Mouse (Mus musculus) myocyte (in vitro differentiated cells): ENCODE measurements around the gene Pfpl. TPM values are rescaled to one million over a fixed set of nuclear protein-coding genes. Genes with fewer than 3 reads are reported as not detected.

ENCODE experiments used
- H3K27me3 ChIP-seq: one replicate; pipeline ENCODE4 v1.6.1; 2011; ENCODE audit not compliant: control insufficient read depth, insufficient read depth, insufficient read length
- H3K36me3 ChIP-seq: one replicate; pipeline ENCODE4 v1.6.1; 2011; ENCODE audit not compliant: control insufficient read depth, insufficient read depth
- H3K4me2 ChIP-seq: one replicate; pipeline ENCODE4 v1.6.1; 2011; ENCODE audit warnings: low read depth, control low read depth
- H3K4me3 ChIP-seq: one replicate; pipeline ENCODE4 v1.5.1; 2011; ENCODE audit warnings: mild to moderate bottlenecking, control low read depth, moderate library complexity
- H3K79me2 ChIP-seq: one replicate; pipeline ENCODE4 v1.6.1; 2011; ENCODE audit not compliant: control insufficient read depth, insufficient read depth
- H3ac ChIP-seq: one replicate; pipeline ENCODE4 v1.6.1; 2011; ENCODE audit not compliant: control insufficient read depth, insufficient read length
- MYOD1 ChIP-seq, 3 experiments: IDR thresholded peaks; one replicate each; pipeline ENCODE4 v1.6.1; 2011; ENCODE audit warnings: control low read depth in 2 of 3, low read depth in 2 of 3, mild to moderate bottlenecking in 2 of 3, moderate library complexity in 1 of 3; ENCODE audit not compliant: insufficient read length in 2 of 3, control insufficient read depth in 1 of 3
- MYOG ChIP-seq, 3 experiments: IDR thresholded peaks; one replicate each; pipeline ENCODE4 v1.6.1; 2011; ENCODE audit warnings: control low read depth in 2 of 3, low read depth in 2 of 3, mild to moderate bottlenecking in 2 of 3; ENCODE audit not compliant: insufficient read length in 2 of 3, control insufficient read depth in 1 of 3, insufficient read depth in 1 of 3
- polyA plus RNA-seq: library from polyadenylated mRNA; unstranded; fragments of >200 nt; fragmentation: generic; extraction: Trizol; gene quantifications from one replicate; pipeline ENCODE4 v1.2.1, GENCODE M21; 2012; ENCODE audit warnings: missing spikeins

Gene Pfpl
- polyA plus RNA-seq, 1 experiment: 0.02 TPM

GRCm38 (mm10) chr19:12478369-12478768, 50.7 kb downstream of the Pfpl start:
- H3K79me2 ChIP-seq: no peaks in the 10 kb centered on the region
- no peak overlapping the region for H3K4me3 ChIP-seq
- no peak overlapping the region for H3K4me2 ChIP-seq
- no peaks in the 10 kb centered on the region for H3K27me3 ChIP-seq
- TF ChIP-seq MYOG (IDR thresholded peaks at IDR 0.05; ENCODE audit: control insufficient read depth in 1 of 3, insufficient read depth in 1 of 3, insufficient read length in 2 of 3, low read depth in 2 of 3) (no peak), MYOD1 (IDR thresholded peaks at IDR 0.05; ENCODE audit: control insufficient read depth in 1 of 3, insufficient read length in 2 of 3, low read depth in 2 of 3) (peak in 1 of 3 experiments; percentile 11)
- H3ac ChIP-seq: no peak overlapping the region
- peaks cover 47% of the 10 kb centered on the region for H3K36me3 ChIP-seq

Other genes with a start within 250 kb of the Pfpl start
- gene Olfr1431, start 227.3 kb upstream of the Pfpl start, polyA plus RNA-seq: not detected
- gene Olfr1432, start 195.3 kb upstream of the Pfpl start, polyA plus RNA-seq: not detected
- not detected for gene Olfr262, start 186.2 kb upstream of the Pfpl start, polyA plus RNA-seq
- not detected for gene Olfr235, start 166.9 kb upstream of the Pfpl start, polyA plus RNA-seq
- not detected for gene Olfr1434, start 148.1 kb upstream of the Pfpl start, polyA plus RNA-seq
- gene Olfr1436, start 128.8 kb upstream of the Pfpl start, polyA plus RNA-seq: not detected
- gene Olfr1437, start 102.8 kb upstream of the Pfpl start, polyA plus RNA-seq: not detected
- gene Olfr1438-ps1, start 92.0 kb upstream of the Pfpl start, polyA plus RNA-seq: not detected
- gene Olfr1440, start 40.6 kb upstream of the Pfpl start, polyA plus RNA-seq: not detected
- gene Olfr1441, start 10.5 kb upstream of the Pfpl start, polyA plus RNA-seq: not detected
- gene Mpeg1, start 32.9 kb downstream of the Pfpl start, polyA plus RNA-seq: 0.06 TPM
- gene Dtx4, start 73.5 kb downstream of the Pfpl start, polyA plus RNA-seq: 21.2 TPM
- gene Fam111a, start 117.8 kb downstream of the Pfpl start, polyA plus RNA-seq: 5.4 TPM
- not detected for gene Gm4952, start 172.1 kb downstream of the Pfpl start, polyA plus RNA-seq
- not detected for gene Glyat, start 205.4 kb downstream of the Pfpl start, polyA plus RNA-seq
- not detected for gene Olfr1442, start 242.5 kb downstream of the Pfpl start, polyA plus RNA-seq